Mouse (Mus musculus): ENCODE data around the gene Kalrn.

- no peak for TF ChIP-seq CTCF (IDR thresholded peaks at IDR 0.05; ENCODE audit: low read depth)
- TF ChIP-seq EP300 (IDR thresholded peaks at IDR 0.05; ENCODE audit: low read depth) = no peak
Measured at GRCm38 (mm10) chr16:34307458-34307857, 265.9 kb downstream of the Kalrn start.

All from heart, postnatal 0 days (tissue).